Mouse (Mus musculus) left cerebral cortex, adult 9 months (tissue): ENCODE data around the gene Mum1l1.
"Not testable (repeated sequence)": the region's sequence is repeated elsewhere in the genome, so short reads cannot be mapped to it uniquely, and the experiment has no call there.

Experiments
- DNase-seq, 2 experiments: peaks; one replicate each; pipeline ENCODE4 v3.0.0; 2022; ENCODE audit warnings: low spot score in 2 of 2

Mum1l1 gene

DNA sequence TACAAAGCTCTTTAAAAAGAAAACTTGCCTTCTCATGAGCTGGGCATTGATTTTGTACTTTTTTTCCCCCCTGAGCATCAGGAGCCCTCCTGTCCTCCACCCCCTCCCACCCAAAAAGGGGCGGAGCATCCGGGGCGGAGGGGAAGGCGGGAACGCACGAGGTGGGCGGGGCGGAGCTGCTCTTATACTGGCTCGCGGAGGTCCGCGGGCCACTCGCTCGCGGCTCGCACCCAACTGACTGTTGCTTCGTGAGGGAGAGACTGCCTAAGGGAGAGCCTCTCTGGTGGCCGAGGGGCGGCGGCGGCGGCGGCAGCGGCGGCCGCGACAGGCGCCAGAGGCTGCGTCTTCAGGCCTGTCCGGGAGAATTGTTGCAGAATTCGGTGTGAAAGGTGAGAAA lies at the start of gene Mum1l1:
Mum1l1 (plus strand) TSS at position 214 of the 397 bp plus-strand sequence.
- no peak for DNase-seq

GRCm38 (mm10) chrX:139178928-139179327 lies 30.9 kb upstream of the Mum1l1 start, which contains the start of gene 4933428M09Rik:
Gene 4933428M09Rik (plus strand): TSS chrX:139179228.
- DNase-seq, result no peak

GRCm38 (mm10) chrX:139191506-139191905 lies 18.3 kb upstream of the Mum1l1 start:
- DNase-seq, result not testable (repeated sequence)

DNA sequence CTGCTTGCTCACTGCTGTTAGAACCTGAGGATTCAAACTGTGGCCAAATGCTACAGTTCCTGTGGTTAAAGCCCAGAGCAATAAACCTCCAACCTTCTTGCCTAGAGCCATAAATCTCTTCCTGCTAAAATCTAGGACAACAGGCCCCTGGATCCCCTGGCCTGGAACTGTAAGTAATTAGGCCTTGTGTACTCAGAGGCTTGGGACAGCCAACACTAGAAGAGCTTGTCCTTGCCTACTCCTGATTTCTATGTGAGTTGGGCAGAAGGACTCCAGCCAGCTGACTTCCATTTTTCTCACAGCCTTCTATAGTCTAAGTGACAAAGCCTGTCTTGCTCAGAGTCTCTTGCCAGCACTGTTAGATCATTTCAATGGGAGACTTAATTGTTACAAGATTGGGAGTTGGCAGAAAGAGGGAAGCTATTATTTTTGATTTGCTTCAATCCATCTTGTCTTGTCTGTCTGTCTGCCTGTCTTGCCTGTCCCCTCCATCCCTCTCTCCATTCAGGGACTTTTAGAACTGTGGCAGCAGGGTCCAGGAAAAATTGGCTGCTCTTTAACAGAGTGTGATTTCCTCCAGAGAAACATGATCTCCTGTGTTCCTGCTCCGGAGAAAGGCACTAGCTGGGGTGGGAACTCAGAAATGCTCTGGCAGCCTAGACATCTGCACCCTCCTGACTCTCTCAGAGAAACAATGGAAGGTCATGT lies 15.1 kb upstream of the Mum1l1 start:
- no peak for DNase-seq

DNA sequence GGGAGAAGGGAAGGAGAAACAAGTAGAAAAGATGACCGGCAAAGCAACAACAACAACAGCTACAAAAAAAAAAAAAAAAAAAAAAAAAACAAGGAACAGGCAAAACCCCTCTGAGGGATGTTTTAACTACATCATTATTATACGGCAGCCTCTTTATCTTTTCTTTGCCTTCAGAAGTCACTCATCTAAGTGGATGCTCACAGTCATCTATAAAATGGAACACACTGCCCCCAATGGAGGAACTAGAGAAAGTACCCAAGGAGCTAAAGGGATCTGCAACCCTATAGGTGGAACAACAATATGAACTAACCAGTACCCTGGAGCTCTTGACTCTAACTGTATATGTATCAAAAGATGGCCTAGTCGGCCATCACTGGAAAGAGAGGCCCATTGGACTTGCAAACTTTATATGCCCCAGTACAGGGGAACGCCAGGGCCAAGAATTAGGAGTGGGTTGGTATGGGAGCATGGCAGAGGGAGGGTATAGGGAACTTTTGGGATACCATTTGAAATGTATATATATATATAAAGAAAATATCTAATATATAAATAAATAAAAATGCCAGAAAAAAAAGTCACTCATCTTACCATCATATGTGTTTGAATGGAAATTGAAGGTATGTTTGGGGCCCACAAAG lies 532 bp upstream of the Mum1l1 start:
- DNase-seq, result not testable (repeated sequence)

- DNase-seq, result no peak
Observed at GRCm38 (mm10) chrX:139214765-139215164, 4.9 kb downstream of the Mum1l1 start.

DNA sequence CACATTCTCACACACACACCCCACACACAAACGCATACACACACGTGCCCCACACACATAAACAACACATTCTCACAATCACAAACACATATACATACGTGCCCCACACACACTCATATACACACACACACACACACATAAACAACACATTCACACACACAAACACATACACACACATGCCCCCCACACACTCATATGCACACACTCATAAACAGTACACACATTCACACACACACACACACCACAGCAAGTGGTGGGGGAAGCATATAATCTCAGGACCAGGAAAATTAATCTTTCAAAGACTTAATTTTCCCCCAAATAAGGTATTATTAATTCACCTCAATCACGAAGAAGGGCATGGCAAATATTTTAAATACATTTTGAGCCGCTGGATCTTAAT lies 6.6 kb downstream of the Mum1l1 start:
- DNase-seq, result no peak

DNA sequence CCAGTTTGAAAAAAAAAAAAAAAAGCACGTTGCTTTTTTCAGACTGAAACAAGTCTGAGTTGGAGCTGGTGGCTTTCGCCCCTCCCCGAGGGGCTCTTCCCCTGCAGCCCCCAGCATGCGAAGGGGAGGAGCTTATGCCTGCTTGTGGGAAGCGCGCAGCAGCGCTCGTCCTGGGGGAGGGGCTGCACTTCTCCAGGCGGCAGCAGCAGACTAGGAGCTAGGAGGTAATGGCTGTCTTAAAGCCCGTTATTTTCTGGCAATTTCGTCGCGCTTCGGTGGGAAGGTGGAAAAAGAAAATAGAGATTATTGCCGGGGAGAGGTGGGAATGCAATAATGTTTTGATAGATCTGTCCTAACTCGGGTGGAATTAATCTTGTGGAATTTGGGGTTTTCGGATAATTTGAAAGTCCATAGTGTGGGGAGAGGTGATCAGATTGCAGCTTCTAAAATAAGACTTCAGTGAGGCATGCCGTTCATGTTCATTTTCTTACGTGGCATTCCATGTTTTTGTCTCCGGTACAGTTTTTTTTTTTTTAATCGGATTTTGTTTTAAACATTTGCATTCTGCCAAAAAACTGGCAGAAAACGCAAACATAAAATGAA lies 7.2 kb downstream of the Mum1l1 start:
- DNase-seq, result peak in 1 of 2 experiments; percentile 18

GRCm38 (mm10) chrX:139217776-139218175 lies 7.9 kb downstream of the Mum1l1 start:
- DNase-seq, result no peak

GRCm38 (mm10) chrX:139219017-139219416 lies 9.2 kb downstream of the Mum1l1 start:
- peak; percentile 7 to 58 for DNase-seq

- DNase-seq, result no peak
Observed at GRCm38 (mm10) chrX:139220830-139221229, 11.0 kb downstream of the Mum1l1 start.

- DNase-seq, result no peak
Observed at GRCm38 (mm10) chrX:139221893-139222292, 12.1 kb downstream of the Mum1l1 start.

GRCm38 (mm10) chrX:139231143-139231542 lies 21.3 kb downstream of the Mum1l1 start:
- DNase-seq, result no peak

DNA sequence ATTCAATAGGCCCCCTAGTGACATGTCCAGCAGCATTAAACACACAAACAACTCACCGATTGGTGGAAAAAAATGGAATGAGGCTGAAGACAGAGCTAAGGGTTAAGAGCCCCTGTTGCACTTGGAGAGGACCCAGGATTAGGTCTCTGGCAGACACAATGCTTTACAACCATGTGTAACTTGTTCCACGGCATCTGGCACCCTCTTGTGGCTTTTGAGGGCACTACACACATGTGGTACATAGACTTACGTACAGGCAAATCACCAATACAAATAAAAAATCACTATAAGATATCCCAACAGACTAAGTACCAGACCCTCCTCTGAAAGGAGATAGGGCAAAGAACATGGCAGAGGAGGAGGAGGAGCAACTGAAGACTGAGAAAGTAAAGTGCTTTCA lies 37.5 kb downstream of the Mum1l1 start:
- DNase-seq, result no peak

GRCm38 (mm10) chrX:139257072-139257471 lies 47.2 kb downstream of the Mum1l1 start:
- no peak for DNase-seq

- DNase-seq, result no peak
Observed at GRCm38 (mm10) chrX:139281966-139282365, 72.1 kb downstream of the Mum1l1 start.
